Mouse (Mus musculus): ENCODE measurements around the gene Hist1h2ah. TPM values are rescaled to one million over a fixed set of nuclear protein-coding genes. Genes with fewer than 3 reads are reported as not detected.

The Hist1h2ah gene
- polyA plus RNA-seq, 1 experiment: 1.8 TPM

DNA sequence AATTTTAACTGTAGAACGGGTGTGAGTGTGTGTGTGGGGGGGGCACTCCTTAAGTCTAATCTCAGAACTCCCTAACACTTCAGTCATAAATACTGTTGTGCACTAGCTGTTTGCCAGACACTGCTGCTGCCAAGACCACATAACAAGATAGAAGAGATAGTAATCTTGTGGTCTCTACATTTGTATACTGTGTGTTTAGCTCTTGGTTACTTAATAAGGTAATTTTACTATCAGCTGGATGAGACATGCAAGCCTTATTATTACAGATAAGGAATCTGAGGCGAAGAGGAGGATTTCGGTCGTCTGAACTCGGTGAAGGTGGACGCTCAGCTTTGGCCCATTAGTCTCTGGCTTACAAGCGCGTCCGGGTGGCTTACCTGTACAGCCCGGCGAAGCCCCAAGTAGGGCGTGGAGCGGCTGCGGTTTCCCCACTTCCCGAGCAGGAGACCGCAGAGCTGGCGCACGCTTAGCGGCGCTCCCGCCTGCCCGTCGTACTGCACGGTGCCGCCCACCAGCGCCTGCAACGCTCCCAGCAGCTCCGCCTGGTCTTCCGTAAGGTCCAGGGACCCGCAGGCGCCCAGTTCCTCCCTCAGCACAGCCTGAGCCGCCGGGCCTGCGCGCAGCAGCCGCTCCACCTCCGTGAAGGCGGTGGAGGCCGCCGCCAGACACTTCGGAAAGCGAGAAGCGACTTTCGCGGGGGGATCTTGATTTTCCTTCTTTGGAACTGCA lies 29.6 kb downstream of the Hist1h2ah start:
- Histone ChIP-seq H3K4me3 (ENCODE audit: control insufficient read depth, low read depth, low read length) (peak overlapping the region; percentile 32), H3K36me3 (ENCODE audit: control insufficient read depth, insufficient read depth, low read length) (no peaks in the 10 kb centered on the region), H3K27me3 (ENCODE audit: control insufficient read depth, insufficient read depth, low read length) (peaks cover 5% of the 10 kb centered on the region), H3K4me1 (ENCODE audit: control insufficient read depth, insufficient read depth, low read length) (peaks cover 11% of the 10 kb centered on the region), H3K27ac (ENCODE audit: control insufficient read depth, insufficient read depth, low read depth, low read length) (no peak overlapping the region)
- TF ChIP-seq CTCF (IDR thresholded peaks at IDR 0.05; ENCODE audit: control insufficient read depth, insufficient read depth, insufficient replicate concordance, low read depth, low read length) (no peak), POLR2A (IDR thresholded peaks at IDR 0.05; ENCODE audit: control insufficient read depth, low read depth, low read length) (no peak)

DNA sequence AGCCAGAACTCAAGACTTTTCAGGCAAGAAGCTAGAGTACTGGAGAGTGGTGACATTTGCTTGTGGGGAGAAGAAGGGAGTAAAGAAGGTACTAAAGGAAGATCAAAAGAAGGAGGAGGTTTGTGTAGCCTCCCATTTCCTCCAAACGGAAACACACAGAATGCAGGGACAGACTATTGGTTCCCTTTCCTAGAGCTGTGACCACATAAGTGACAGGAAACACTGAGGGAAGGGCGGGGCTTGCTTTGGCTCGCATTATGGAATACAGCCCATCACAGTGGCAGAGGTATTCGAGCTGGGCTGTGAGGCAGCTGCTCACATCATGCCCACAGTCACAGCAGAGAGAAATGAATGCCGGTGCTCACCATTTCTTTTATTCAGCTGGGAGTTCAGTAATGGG lies 33.5 kb downstream of the Hist1h2ah start:
- H3K4me3 ChIP-seq (ENCODE audit: control insufficient read depth, low read depth, low read length): no peak overlapping the region
- TF ChIP-seq CTCF (IDR thresholded peaks at IDR 0.05; ENCODE audit: control insufficient read depth, insufficient read depth, insufficient replicate concordance, low read depth, low read length) (no peak), POLR2A (IDR thresholded peaks at IDR 0.05; ENCODE audit: control insufficient read depth, low read depth, low read length) (no peak)
- no peaks in the 10 kb centered on the region for H3K36me3 ChIP-seq (ENCODE audit: control insufficient read depth, insufficient read depth, low read length)
- peaks cover 9% of the 10 kb centered on the region for H3K4me1 ChIP-seq (ENCODE audit: control insufficient read depth, insufficient read depth, low read length)
- H3K27ac ChIP-seq (ENCODE audit: control insufficient read depth, insufficient read depth, low read depth, low read length): no peak overlapping the region
- H3K27me3 ChIP-seq (ENCODE audit: control insufficient read depth, insufficient read depth, low read length): peaks cover 4% of the 10 kb centered on the region

DNA sequence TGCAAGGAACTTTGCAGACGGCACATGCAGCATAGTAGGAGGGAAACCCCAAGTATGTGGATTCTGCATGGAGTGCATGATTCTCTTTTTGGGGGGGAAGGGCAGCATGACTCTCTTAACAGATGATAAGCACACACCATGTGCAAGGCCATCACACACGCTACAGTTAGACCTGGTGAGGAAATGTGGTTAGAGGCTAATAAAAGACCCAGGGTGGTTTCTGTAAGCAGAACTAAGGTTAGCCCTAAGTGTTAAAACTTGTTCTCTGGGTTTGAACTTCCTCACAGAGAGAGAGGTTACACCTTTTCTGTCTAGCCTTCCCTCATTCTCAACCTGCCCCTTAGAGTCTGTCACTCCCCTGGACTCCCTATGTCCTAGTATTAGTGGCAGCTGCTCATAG lies 34.0 kb downstream of the Hist1h2ah start:
- no peak overlapping the region for H3K27ac ChIP-seq (ENCODE audit: control insufficient read depth, insufficient read depth, low read depth, low read length)
- peaks cover 9% of the 10 kb centered on the region for H3K4me1 ChIP-seq (ENCODE audit: control insufficient read depth, insufficient read depth, low read length)
- no peak for TF ChIP-seq POLR2A (IDR thresholded peaks at IDR 0.05; ENCODE audit: control insufficient read depth, low read depth, low read length)
- no peak for TF ChIP-seq CTCF (IDR thresholded peaks at IDR 0.05; ENCODE audit: control insufficient read depth, insufficient read depth, insufficient replicate concordance, low read depth, low read length)
- no peaks in the 10 kb centered on the region for H3K36me3 ChIP-seq (ENCODE audit: control insufficient read depth, insufficient read depth, low read length)
- no peak overlapping the region for H3K4me3 ChIP-seq (ENCODE audit: control insufficient read depth, low read depth, low read length)
- peaks cover 7% of the 10 kb centered on the region for H3K27me3 ChIP-seq (ENCODE audit: control insufficient read depth, insufficient read depth, low read length)

DNA sequence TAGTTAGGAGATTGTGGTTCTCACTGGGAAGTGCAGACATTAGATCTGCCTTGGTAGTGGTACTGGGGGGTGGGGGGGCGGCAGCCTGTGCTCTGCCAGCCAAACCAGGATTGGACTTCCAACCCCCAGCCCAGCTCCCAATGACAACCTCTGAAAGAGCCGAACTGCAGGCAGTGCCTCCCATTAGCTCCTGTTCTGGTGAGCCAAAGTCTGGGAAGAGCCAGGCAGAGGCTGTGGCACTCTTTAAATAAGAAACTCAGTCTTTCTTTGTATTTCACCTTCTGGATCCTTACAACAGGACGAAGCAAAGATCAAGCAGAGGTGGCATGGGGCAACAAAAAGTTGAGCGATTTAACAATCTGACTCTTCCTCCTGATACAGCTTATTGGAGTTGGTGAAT lies 36.2 kb downstream of the Hist1h2ah start:
- TF ChIP-seq CTCF (IDR thresholded peaks at IDR 0.05; ENCODE audit: control insufficient read depth, insufficient read depth, insufficient replicate concordance, low read depth, low read length) (no peak), POLR2A (IDR thresholded peaks at IDR 0.05; ENCODE audit: control insufficient read depth, low read depth, low read length) (no peak)
- Histone ChIP-seq H3K27ac (ENCODE audit: control insufficient read depth, insufficient read depth, low read depth, low read length) (no peak overlapping the region), H3K4me1 (ENCODE audit: control insufficient read depth, insufficient read depth, low read length) (peaks cover 8% of the 10 kb centered on the region), H3K27me3 (ENCODE audit: control insufficient read depth, insufficient read depth, low read length) (peaks cover 11% of the 10 kb centered on the region), H3K4me3 (ENCODE audit: control insufficient read depth, low read depth, low read length) (no peak overlapping the region), H3K36me3 (ENCODE audit: control insufficient read depth, insufficient read depth, low read length) (no peaks in the 10 kb centered on the region)

DNA sequence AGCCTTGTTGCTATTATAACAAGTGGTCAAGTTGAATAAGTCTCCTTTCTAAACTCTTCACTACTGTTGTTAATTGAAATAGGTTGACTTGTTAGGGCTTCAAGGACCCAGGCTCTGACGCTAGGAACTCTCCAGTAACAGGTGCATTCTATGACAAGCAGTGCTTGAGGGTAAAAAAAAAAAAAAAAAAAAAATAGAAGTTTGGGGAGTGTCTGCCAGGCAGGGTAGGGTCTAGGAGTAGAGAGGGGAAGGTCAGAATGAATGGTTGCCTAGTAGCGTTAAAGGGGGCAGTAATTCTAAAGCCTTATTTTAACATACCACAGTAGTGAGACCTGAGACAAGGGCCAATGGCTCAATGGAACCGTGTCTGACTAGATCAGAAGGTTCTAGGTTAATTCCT lies 37.0 kb downstream of the Hist1h2ah start:
- H3K27me3 ChIP-seq (ENCODE audit: control insufficient read depth, insufficient read depth, low read length): peaks cover 11% of the 10 kb centered on the region
- TF ChIP-seq POLR2A (IDR thresholded peaks at IDR 0.05; ENCODE audit: control insufficient read depth, low read depth, low read length): no peak
- TF ChIP-seq CTCF (IDR thresholded peaks at IDR 0.05; ENCODE audit: control insufficient read depth, insufficient read depth, insufficient replicate concordance, low read depth, low read length): no peak

DNA sequence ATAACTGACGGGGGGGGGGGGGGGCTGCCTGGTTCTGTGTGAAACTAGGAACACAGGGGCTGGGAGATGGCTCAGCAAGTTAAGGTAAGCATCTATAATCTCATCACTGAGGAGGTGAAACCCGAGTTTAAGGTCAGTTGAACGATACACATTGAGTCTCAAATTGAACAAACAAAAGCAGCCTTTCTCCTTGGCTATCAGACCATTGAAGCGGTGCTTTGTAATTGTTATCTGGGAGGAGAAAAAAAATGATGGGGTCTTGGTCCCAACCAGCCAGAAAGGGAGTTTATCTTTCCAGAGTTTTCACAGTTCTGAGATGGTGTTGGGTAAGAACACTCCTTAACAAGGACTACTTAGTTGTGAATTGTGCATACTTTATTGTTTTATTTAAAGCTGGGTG lies 37.5 kb downstream of the Hist1h2ah start:
- Histone ChIP-seq H3K36me3 (ENCODE audit: control insufficient read depth, insufficient read depth, low read length) (no peaks in the 10 kb centered on the region), H3K4me3 (ENCODE audit: control insufficient read depth, low read depth, low read length) (no peak overlapping the region), H3K27ac (ENCODE audit: control insufficient read depth, insufficient read depth, low read depth, low read length) (no peak overlapping the region), H3K4me1 (ENCODE audit: control insufficient read depth, insufficient read depth, low read length) (peaks cover 8% of the 10 kb centered on the region), H3K27me3 (ENCODE audit: control insufficient read depth, insufficient read depth, low read length) (peaks cover 11% of the 10 kb centered on the region)
- no peak for TF ChIP-seq CTCF (IDR thresholded peaks at IDR 0.05; ENCODE audit: control insufficient read depth, insufficient read depth, insufficient replicate concordance, low read depth, low read length)
- no peak for TF ChIP-seq POLR2A (IDR thresholded peaks at IDR 0.05; ENCODE audit: control insufficient read depth, low read depth, low read length)

More for the DNA sequence above, 37.0 kb downstream of the Hist1h2ah start:
- peaks cover 8% of the 10 kb centered on the region for H3K4me1 ChIP-seq (ENCODE audit: control insufficient read depth, insufficient read depth, low read length)
- H3K4me3 ChIP-seq (ENCODE audit: control insufficient read depth, low read depth, low read length): no peak overlapping the region
- no peak overlapping the region for H3K27ac ChIP-seq (ENCODE audit: control insufficient read depth, insufficient read depth, low read depth, low read length)
- no peaks in the 10 kb centered on the region for H3K36me3 ChIP-seq (ENCODE audit: control insufficient read depth, insufficient read depth, low read length)

DNA sequence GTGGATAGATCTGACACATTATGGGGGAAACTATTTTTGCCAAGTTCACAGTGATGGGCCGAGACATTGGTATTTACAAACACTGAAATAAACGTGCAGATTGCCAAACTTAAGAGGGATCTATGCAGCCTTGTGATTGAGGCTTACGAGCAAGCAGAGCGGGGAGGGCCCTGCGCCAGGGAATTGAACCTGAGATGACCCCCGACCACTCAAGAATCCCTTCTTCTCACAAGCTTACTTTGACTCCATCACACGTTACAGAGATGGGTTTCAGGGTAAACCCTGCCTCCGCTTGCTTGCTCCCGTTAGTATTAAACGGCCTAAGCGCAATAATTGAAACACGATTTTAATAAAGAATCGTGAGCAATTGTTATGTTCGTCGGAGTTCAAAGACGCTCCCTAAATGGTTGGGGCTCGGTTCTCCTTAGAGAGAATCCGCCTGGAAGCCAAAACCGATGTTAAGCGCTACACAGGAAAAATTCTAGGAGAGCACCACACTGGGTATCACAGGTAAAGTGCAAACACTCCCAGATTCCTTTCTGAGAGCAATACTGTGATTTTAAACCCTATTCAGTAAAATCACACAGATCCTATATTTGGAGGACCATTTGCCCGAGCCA lies 38.1 kb downstream of the Hist1h2ah start:
- Histone ChIP-seq H3K27me3 (ENCODE audit: control insufficient read depth, insufficient read depth, low read length) (peaks cover 11% of the 10 kb centered on the region), H3K4me1 (ENCODE audit: control insufficient read depth, insufficient read depth, low read length) (peaks cover 8% of the 10 kb centered on the region)
- TF ChIP-seq CTCF (IDR thresholded peaks at IDR 0.05; ENCODE audit: control insufficient read depth, insufficient read depth, insufficient replicate concordance, low read depth, low read length): no peak

More for the DNA sequence above, 38.1 kb downstream of the Hist1h2ah start:
- Histone ChIP-seq H3K27ac (ENCODE audit: control insufficient read depth, insufficient read depth, low read depth, low read length) (no peak overlapping the region), H3K36me3 (ENCODE audit: control insufficient read depth, insufficient read depth, low read length) (no peaks in the 10 kb centered on the region), H3K4me3 (ENCODE audit: control insufficient read depth, low read depth, low read length) (no peak overlapping the region; the same call in 1 of the 2 replicates)

Measured in testis, adult 2 months (tissue).